Mouse (Mus musculus) limb, embryonic 11.5 days (tissue): ENCODE results near the gene Tmem184b. TPM values are rescaled to one million over a fixed set of nuclear protein-coding genes. Genes with fewer than 3 reads are reported as not detected.

Experiments used
- ATAC-seq: fragments of 200-750 bp; cut with Nextera tagmentation; 2 replicates; pipeline ENCODE4 v1.8.0; 2017; ENCODE audit warnings: low read depth; ENCODE audit not compliant: insufficient number of reproducible peaks, low FRiP score, low TSS enrichment
- DNase-seq: peaks from one replicate; pipeline ENCODE4 v3.0.0-alpha.2; 2015; ENCODE audit warnings: low spot score
- H3K27ac ChIP-seq: fragments of 300-500 bp; sonication (generic); replicated peaks from 2 replicates; pipeline ENCODE4 v1.5.1; 2014; ENCODE audit warnings: low read depth, mild to moderate bottlenecking, low read length
- H3K27me3 ChIP-seq: fragments of 300-500 bp; sonication (generic); 2 replicates; pipeline ENCODE4 v1.6.1; 2014; ENCODE audit warnings: mild to moderate bottlenecking, low read length, mixed read lengths; ENCODE audit not compliant: control insufficient read depth, insufficient read depth
- H3K36me3 ChIP-seq: fragments of 300-500 bp; sonication (generic); 2 replicates; pipeline ENCODE4 v1.6.1; 2014; ENCODE audit warnings: mild to moderate bottlenecking, low read length, moderate library complexity, mixed read lengths; ENCODE audit not compliant: control insufficient read depth, insufficient read depth
- H3K4me1 ChIP-seq: fragments of 300-500 bp; sonication (generic); 2 replicates; pipeline ENCODE4 v1.6.1; 2014; ENCODE audit warnings: low read length, mixed read lengths; ENCODE audit not compliant: control insufficient read depth, insufficient read depth
- H3K4me2 ChIP-seq: fragments of 300-500 bp; sonication (generic); 2 replicates; pipeline ENCODE4 v1.6.1; 2014; ENCODE audit warnings: low read depth, mild to moderate bottlenecking, moderate library complexity; ENCODE audit not compliant: severe bottlenecking
- H3K4me3 ChIP-seq: fragments of 300-500 bp; sonication (generic); 2 replicates; pipeline ENCODE4 v1.5.1; 2014; ENCODE audit warnings: low read depth, low read length
- H3K9ac ChIP-seq: fragments of 300-500 bp; sonication (generic); 2 replicates; pipeline ENCODE4 v1.6.1; 2014; ENCODE audit warnings: mild to moderate bottlenecking, low read length
- H3K9me3 ChIP-seq: fragments of 300-500 bp; sonication (generic); 2 replicates; pipeline ENCODE4 v1.6.1; 2016; ENCODE audit warnings: low read length; ENCODE audit not compliant: control insufficient read depth
- WGBS: fragments of 180-500 bp; shearing (Covaris S2); extraction: QIAGEN DNeasy Blood & Tissue Kit; methylation state at CpG from one replicate; pipeline ENCODE4 v1.1.7; 2014; 5-methylcytosine and 5-hydroxymethylcytosine counted together
- polyA plus RNA-seq: library from polyadenylated mRNA; unstranded; fragments of >200 nt; fragmentation: Nextera tagmentation; extraction: Ambion mirVana; gene quantifications from 2 replicates; pipeline ENCODE4 v1.2.1, GENCODE M21; 2014

Tmem184b gene
- polyA plus RNA-seq, 1 experiment from 2014 or later: 50.4 TPM

DNA sequence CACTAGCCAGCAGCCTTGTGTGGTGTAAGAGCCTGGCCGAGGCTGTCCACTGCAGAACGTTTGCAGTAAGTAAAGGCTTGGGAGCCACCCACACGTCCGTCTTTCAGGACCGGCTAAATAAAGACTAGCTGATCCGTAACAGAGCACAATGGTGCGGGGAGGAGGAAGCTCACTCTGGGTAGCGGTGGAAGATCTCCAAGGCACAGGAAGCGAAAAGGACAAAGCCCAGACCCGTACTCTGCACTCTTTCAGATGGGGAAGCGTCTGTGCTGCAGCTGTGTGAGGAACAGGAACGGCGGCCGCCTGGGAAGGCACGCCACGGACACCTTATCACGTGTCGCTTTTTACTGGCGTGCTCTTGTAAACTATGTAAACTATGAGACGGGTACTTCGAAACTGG, 29.5 kb upstream of the Tmem184b start:
- Histone ChIP-seq H3K9ac (no peak overlapping the region), H3K27ac (no peak overlapping the region), H3K4me2 (no peak overlapping the region), H3K4me3 (no peak overlapping the region), H3K36me3 (peaks cover 32% of the 10 kb centered on the region), H3K9me3 (no peaks in the 10 kb centered on the region), H3K4me1 (no peaks in the 10 kb centered on the region; the same call in 1 of the 2 replicates), H3K27me3 (no peaks in the 10 kb centered on the region)
- DNase-seq: no peak
- WGBS: 83% methylated on average over 21 of the region's 21 CpGs
- no peak for ATAC-seq

- no peak for ATAC-seq
- Histone ChIP-seq H3K9ac (no peak overlapping the region), H3K4me3 (no peak overlapping the region), H3K4me2 (no peak overlapping the region), H3K27ac (peak overlapping the region; percentile 65; the same call in 1 of the 2 replicates), H3K4me1 (no peaks in the 10 kb centered on the region; the same call in 1 of the 2 replicates), H3K36me3 (peaks cover 37% of the 10 kb centered on the region), H3K27me3 (no peaks in the 10 kb centered on the region), H3K9me3 (no peaks in the 10 kb centered on the region)
- DNase-seq: no peak
- WGBS: 95% methylated on average over 11 of the region's 11 CpGs
These were observed 29.0 kb upstream of the Tmem184b start for GRCm38 (mm10) chr15:79432328-79432727.

DNA sequence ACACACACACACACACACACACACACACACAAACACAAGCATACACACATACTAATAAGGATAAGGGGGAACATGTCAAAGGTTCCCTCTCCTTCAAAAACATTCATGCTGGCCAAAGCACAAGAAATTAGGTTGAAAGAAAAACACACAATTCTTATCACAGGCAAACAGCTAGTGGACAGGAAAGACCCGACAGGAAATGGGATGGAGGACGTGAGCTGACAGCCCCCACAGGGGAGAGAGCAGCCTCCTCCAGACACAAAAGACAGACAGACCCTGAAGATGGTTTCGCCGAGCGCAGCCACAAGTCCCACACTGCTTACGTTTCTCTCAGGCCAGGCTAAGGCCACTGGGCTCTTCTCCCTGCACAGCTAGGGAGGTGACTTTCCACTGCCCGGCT, 28.6 kb upstream of the Tmem184b start:
- no peak for ATAC-seq
- H3K9ac ChIP-seq: no peak overlapping the region

GRCm38 (mm10) chr15:79430461-79431000, 27.2 kb upstream of the Tmem184b start:
- Histone ChIP-seq H3K27me3 (no peaks in the 10 kb centered on the region), H3K9me3 (no peaks in the 10 kb centered on the region), H3K4me3 (no peak overlapping the region), H3K36me3 (peaks cover 39% of the 10 kb centered on the region), H3K27ac (no peak overlapping the region), H3K4me2 (no peak overlapping the region), H3K4me1 (no peaks in the 10 kb centered on the region), H3K9ac (no peak overlapping the region)
- no peak for DNase-seq
- no peak for ATAC-seq
- WGBS: 82% methylated on average over 10 of the region's 10 CpGs

More for the DNA sequence above, 28.6 kb upstream of the Tmem184b start:
- Histone ChIP-seq H3K27me3 (no peaks in the 10 kb centered on the region), H3K4me3 (no peak overlapping the region), H3K27ac (no peak overlapping the region), H3K4me1 (no peaks in the 10 kb centered on the region), H3K4me2 (no peak overlapping the region), H3K36me3 (peaks cover 37% of the 10 kb centered on the region), H3K9me3 (no peaks in the 10 kb centered on the region)
- WGBS: 83% methylated on average over 7 of the region's 7 CpGs
- DNase-seq: no peak

GRCm38 (mm10) chr15:79429994-79430393, 26.6 kb upstream of the Tmem184b start:
- H3K4me2 ChIP-seq: no peak overlapping the region
- ATAC-seq: no peak
- no peak for DNase-seq

GRCm38 (mm10) chr15:79429527-79429926, 26.2 kb upstream of the Tmem184b start:
- H3K27me3 ChIP-seq: no peaks in the 10 kb centered on the region
- no peak for DNase-seq
- no peaks in the 10 kb centered on the region for H3K9me3 ChIP-seq
- peaks cover 39% of the 10 kb centered on the region for H3K36me3 ChIP-seq
- 83% methylated on average over 11 of the region's 12 CpGs for WGBS
- no peak for ATAC-seq
- no peak overlapping the region for H3K27ac ChIP-seq
- no peak overlapping the region for H3K4me3 ChIP-seq
- H3K9ac ChIP-seq: no peak overlapping the region
- H3K4me2 ChIP-seq: no peak overlapping the region
- no peaks in the 10 kb centered on the region for H3K4me1 ChIP-seq

More at GRCm38 (mm10) chr15:79429994-79430393, 26.6 kb upstream of the Tmem184b start:
- no peaks in the 10 kb centered on the region for H3K4me1 ChIP-seq
- no peak overlapping the region for H3K27ac ChIP-seq
- peaks cover 40% of the 10 kb centered on the region for H3K36me3 ChIP-seq
- no peak overlapping the region for H3K9ac ChIP-seq
- H3K27me3 ChIP-seq: no peaks in the 10 kb centered on the region
- no peak overlapping the region for H3K4me3 ChIP-seq
- no peaks in the 10 kb centered on the region for H3K9me3 ChIP-seq
- 93% methylated on average over 8 of the region's 9 CpGs for WGBS

DNA sequence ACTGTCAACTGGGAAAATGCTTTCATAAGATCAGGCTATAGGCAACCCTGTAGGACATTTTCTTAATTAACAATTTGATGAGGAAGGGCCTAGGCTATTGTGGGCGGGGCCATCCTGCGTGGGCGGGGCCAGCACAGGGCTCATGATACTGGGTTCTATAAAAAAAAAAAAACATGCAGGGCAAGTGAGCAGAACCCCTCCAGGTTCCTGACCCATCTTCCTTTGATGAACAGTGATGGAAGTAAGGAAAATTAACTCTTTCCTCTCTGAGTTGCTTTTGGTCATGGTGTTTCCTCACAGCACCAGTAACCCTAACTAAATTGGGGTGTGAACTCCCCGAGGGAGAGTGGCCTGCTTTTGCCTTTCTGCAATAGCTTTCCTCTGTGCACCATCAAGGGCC, 25.2 kb upstream of the Tmem184b start:
- ATAC-seq: no peak
- DNase-seq: no peak
- Histone ChIP-seq H3K9ac (no peak overlapping the region), H3K27me3 (no peaks in the 10 kb centered on the region), H3K4me3 (no peak overlapping the region), H3K27ac (no peak overlapping the region), H3K9me3 (no peaks in the 10 kb centered on the region), H3K4me2 (no peak overlapping the region), H3K4me1 (no peaks in the 10 kb centered on the region), H3K36me3 (peaks cover 40% of the 10 kb centered on the region)
- 75% methylated on average over 4 of the region's 4 CpGs for WGBS

DNA sequence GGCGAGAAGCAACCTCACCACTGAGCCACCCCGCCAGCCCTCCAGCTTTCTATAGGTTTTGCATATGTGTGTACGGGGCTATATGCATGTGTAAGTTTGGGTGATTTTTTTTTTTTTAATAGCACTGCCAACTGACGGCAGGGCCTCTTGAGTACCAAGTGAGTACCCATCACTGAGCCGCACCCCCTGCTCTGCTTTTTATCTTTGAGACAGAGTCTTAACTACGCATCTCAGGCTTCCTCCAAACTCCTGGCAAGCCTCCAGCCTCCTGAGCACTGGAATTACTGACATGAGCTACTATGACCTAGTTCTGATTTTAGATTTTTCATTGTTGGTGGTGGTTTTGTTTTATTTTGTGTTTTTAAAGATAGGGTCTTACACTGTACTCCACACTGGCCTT, 24.1 kb upstream of the Tmem184b start:
- Histone ChIP-seq H3K4me2 (no peak overlapping the region), H3K9me3 (no peaks in the 10 kb centered on the region), H3K4me1 (no peaks in the 10 kb centered on the region), H3K4me3 (no peak overlapping the region), H3K27me3 (no peaks in the 10 kb centered on the region), H3K36me3 (peaks cover 45% of the 10 kb centered on the region), H3K27ac (no peak overlapping the region), H3K9ac (no peak overlapping the region)
- WGBS: 89% methylated on average over 6 of the region's 6 CpGs
- ATAC-seq (no peak), DNase-seq (no peak)

GRCm38 (mm10) chr15:79425516-79425915, 22.1 kb upstream of the Tmem184b start:
- no peak overlapping the region for H3K4me2 ChIP-seq
- H3K27me3 ChIP-seq: no peaks in the 10 kb centered on the region
- 66% methylated on average over 11 of the region's 11 CpGs for WGBS
- H3K4me3 ChIP-seq: no peak overlapping the region
- ATAC-seq (no peak), DNase-seq (peak; percentile 32)
- H3K27ac ChIP-seq: no peak overlapping the region
- H3K36me3 ChIP-seq: peaks cover 60% of the 10 kb centered on the region
- H3K9ac ChIP-seq: no peak overlapping the region
- no peaks in the 10 kb centered on the region for H3K9me3 ChIP-seq
- H3K4me1 ChIP-seq: no peaks in the 10 kb centered on the region
